Mouse (Mus musculus) testis, adult 2 months (tissue): ENCODE results near the gene Lrrc40. TPM values are rescaled to one million over a fixed set of nuclear protein-coding genes. Genes with fewer than 3 reads are reported as not detected.

Experiments
- H3K27ac ChIP-seq: fragments of 200-500 bp; 2 replicates; pipeline ENCODE4 v1.5.1; 2012; ENCODE audit warnings: low read depth, low read length; ENCODE audit not compliant: control insufficient read depth, insufficient read depth
- H3K27me3 ChIP-seq: fragments of 200-500 bp; 2 replicates; pipeline ENCODE4 v1.6.1; 2012; ENCODE audit warnings: mild to moderate bottlenecking, low read length, moderate library complexity; ENCODE audit not compliant: control insufficient read depth, insufficient read depth
- H3K36me3 ChIP-seq: fragments of 200-500 bp; 2 replicates; pipeline ENCODE4 v1.6.1; 2012; ENCODE audit warnings: mild to moderate bottlenecking, low read length; ENCODE audit not compliant: control insufficient read depth, insufficient read depth
- H3K4me1 ChIP-seq: fragments of 200-500 bp; 2 replicates; pipeline ENCODE4 v1.6.1; 2012; ENCODE audit warnings: low read length; ENCODE audit not compliant: control insufficient read depth, insufficient read depth
- H3K4me3 ChIP-seq: fragments of 200-500 bp; 2 replicates; pipeline ENCODE4 v1.5.1; 2012; ENCODE audit warnings: low read depth, mild to moderate bottlenecking, low read length, moderate library complexity, mixed read lengths; ENCODE audit not compliant: control insufficient read depth
- CTCF ChIP-seq: fragments of 200-500 bp; IDR thresholded peaks from 2 replicates; pipeline ENCODE4 v1.5.1; 2012; ENCODE audit warnings: low read depth, mild to moderate bottlenecking, inconsistent platforms, low read length, moderate library complexity; ENCODE audit not compliant: control insufficient read depth, insufficient read depth, insufficient replicate concordance
- POLR2A ChIP-seq: fragments of 200-500 bp; IDR thresholded peaks from 2 replicates; pipeline ENCODE4 v1.6.1; 2012; ENCODE audit warnings: low read depth, mild to moderate bottlenecking, inconsistent platforms, low read length, moderate library complexity; ENCODE audit not compliant: control insufficient read depth
- polyA plus RNA-seq: library from polyadenylated mRNA; depleted of rRNA; stranded (reverse); fragments of >200 nt; gene quantifications from 2 replicates; pipeline ENCODE4 v1.2.3, GENCODE M21; 2012

Gene Lrrc40
- polyA plus RNA-seq, 1 experiment: 8.7 TPM

DNA sequence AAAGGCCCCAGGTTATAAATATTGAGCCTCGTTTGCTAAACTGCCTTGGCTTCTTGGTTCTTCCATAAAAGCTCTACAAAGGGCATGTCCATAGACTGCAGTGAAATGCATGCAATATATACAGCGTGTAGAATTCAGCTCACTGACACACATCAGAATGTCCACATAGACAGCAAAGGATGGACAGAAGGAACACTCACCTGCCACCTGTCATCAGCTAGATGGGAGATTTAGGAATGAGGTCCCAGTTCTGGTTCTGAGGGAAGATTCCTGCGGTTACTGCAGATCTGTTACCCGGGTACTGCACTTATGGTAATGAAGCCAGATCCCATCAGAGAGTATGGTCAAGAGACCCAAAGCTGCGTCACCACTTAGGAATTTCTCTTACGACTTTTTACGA, 31.5 kb downstream of the Lrrc40 start:
- H3K4me1 ChIP-seq: no peaks in the 10 kb centered on the region
- no peak overlapping the region for H3K4me3 ChIP-seq
- H3K27me3 ChIP-seq: no peaks in the 10 kb centered on the region
- TF ChIP-seq CTCF: no peak
- TF ChIP-seq POLR2A: no peak
- H3K36me3 ChIP-seq: no peaks in the 10 kb centered on the region; the same call in 1 of the 2 replicates
- no peak overlapping the region for H3K27ac ChIP-seq

DNA sequence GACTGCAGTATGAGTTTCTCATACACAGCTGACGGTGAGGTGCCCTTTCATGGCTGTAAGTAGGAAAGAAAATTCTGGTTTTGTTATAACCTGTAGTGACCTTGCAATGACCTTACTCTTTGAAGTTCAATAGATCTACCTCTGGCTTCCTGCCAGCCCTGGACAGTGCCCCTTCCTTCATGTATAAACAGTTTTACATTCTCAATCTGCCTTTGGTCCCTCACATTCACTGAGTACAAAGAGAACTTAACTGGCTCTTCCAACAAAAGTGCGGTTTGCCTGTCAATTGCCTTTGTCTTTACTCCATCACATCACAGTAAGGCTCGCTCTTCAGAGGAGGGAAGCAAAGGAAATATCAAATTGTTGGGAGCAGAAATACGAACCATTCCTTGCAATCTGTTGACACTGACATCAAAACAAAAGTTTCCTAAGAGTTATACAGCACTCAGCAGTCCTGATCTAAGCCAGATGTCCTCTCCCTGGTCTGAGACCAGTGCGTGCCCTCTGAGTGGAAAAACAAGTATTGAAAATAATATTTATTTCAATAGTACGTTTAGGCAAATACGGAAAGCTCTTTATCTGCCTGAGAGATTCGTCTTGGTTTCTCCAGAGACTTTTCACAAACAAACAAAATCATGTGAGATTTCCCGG, 32.3 kb downstream of the Lrrc40 start:
- H3K27me3 ChIP-seq: no peaks in the 10 kb centered on the region
- no peaks in the 10 kb centered on the region; the same call in 1 of the 2 replicates for H3K36me3 ChIP-seq
- H3K27ac ChIP-seq: no peak overlapping the region
- H3K4me3 ChIP-seq: no peak overlapping the region
- TF ChIP-seq POLR2A: no peak
- TF ChIP-seq CTCF: no peak
- no peaks in the 10 kb centered on the region for H3K4me1 ChIP-seq

DNA sequence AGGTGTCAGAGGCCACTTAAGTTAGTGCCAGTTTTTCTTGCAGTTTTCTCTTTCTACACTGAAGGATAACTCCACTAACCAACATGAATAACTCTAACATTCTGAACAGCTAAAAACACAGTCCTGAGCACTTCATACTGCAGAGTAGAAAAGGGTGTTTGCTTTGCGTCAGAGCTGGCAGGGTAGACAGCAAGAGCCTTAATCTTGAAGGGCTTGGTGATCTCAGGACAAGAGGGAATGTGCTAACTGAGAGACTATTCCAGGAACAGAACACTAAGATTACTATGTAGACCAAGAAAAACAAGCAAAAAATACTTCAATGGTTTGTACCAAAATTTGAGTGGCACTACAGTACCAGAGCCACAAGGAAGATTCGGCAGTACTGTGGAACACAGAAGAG, 38.5 kb downstream of the Lrrc40 start:
- TF ChIP-seq POLR2A: no peak
- TF ChIP-seq CTCF: no peak
- no peak overlapping the region for H3K4me3 ChIP-seq

DNA sequence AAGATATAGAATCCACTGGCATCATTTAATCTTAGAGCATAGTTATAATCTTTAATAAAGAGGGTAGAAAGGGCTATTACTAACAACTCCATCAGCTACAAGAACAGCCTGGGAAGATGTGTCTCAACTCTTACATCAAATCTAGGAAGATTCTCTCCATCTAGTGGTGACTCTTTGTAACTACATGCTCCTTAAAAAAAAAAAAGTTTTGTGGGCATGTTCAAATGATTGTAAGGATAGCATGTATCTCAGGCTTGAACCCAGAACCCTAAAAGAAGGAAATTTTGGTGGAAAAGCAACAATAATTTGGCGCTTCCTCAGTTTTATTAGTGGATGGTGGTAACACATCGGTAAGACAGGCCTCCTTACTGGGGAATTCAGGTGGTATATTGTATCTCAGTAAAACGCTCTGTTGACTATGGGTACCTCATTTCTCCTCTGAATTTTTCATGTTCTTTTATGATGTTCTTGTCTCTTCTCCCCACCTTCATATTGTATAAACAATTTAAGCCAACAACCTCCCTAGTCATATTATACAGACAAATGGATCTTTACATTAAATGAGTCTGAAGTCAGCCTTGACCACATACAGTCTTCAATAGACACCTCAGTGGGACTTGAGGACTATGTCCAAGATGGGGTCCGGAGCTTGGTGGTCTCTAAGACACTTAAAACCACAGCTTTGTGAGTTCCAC, 40.4 kb downstream of the Lrrc40 start:
- Histone ChIP-seq H3K4me1 (no peaks in the 10 kb centered on the region), H3K36me3 (no peaks in the 10 kb centered on the region), H3K4me3 (no peak overlapping the region), H3K27ac (no peak overlapping the region), H3K27me3 (no peaks in the 10 kb centered on the region)
- TF ChIP-seq CTCF: no peak; the same call in 1 of the 2 replicates
- no peak for TF ChIP-seq POLR2A

More for the DNA sequence above, 38.5 kb downstream of the Lrrc40 start:
- Histone ChIP-seq H3K27ac (no peak overlapping the region), H3K4me1 (no peaks in the 10 kb centered on the region), H3K36me3 (no peaks in the 10 kb centered on the region), H3K27me3 (no peaks in the 10 kb centered on the region)

DNA sequence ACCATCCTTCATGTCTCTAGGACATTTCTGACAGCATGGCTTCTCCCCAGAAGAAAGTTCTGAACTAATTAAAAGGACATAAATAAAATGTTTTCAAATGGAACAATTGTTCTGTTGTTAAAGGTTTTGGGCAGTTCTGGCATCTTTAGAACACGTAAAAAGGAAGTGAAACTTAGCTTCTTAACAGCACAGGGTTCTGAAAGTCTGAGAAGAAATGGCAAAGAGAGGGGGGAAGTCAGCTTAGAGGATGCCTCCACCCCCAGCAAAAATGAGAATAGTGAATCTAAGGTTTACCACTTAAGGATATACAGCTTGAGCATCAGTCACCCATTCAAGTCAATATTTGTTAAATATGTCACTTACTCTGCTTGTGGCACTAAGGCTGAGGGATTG, 40.9 kb downstream of the Lrrc40 start:
- TF ChIP-seq CTCF (no peak), POLR2A (no peak)
- Histone ChIP-seq H3K27ac (no peak overlapping the region), H3K4me3 (no peak overlapping the region)

DNA sequence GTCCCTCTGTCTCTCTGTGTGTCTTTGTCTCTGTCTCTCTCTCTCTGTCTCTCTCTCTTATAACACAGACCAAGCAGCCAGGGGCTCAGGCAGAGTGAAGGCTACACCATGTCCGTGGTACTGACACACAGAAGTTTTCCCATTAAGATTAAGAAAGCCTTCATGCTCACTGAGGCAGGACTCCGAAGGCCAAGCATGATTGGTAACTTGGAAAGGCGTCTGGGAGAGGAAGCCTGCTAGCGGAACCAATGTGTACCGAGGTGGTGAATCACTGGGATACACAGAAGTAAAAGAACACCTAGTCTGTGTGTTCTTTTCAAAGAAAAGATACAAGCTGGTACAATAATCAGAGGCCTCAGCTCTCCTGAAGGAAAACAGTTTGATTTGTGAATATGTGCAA, 41.4 kb downstream of the Lrrc40 start:
- Histone ChIP-seq H3K27me3 (no peaks in the 10 kb centered on the region), H3K36me3 (no peaks in the 10 kb centered on the region), H3K4me1 (no peaks in the 10 kb centered on the region), H3K4me3 (no peak overlapping the region), H3K27ac (no peak overlapping the region)
- TF ChIP-seq POLR2A: no peak
- TF ChIP-seq CTCF: no peak

More for the DNA sequence above, 40.9 kb downstream of the Lrrc40 start:
- no peaks in the 10 kb centered on the region for H3K36me3 ChIP-seq
- H3K4me1 ChIP-seq: no peaks in the 10 kb centered on the region
- H3K27me3 ChIP-seq: no peaks in the 10 kb centered on the region

DNA sequence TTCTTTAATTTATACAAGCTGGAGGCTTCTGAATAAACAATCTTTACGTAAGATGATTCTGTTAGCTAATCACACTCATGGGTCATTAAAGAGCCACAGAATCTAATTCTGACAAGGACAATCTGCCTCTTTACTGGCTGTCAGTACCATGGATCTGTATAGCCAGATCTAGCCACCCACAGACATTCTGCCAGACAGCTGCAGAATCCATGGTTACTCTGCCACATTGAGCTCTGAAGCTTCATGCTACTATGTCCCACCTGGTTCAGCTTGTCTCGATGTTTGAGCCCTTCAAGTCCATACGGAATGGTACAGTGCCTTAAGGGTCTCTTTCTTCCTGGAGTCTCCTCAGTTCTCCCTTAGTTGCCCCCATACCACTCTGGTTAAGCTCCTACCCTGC, 55.1 kb downstream of the Lrrc40 start:
- no peak overlapping the region for H3K27ac ChIP-seq
- no peaks in the 10 kb centered on the region for H3K27me3 ChIP-seq
- H3K36me3 ChIP-seq: no peaks in the 10 kb centered on the region
- no peaks in the 10 kb centered on the region for H3K4me1 ChIP-seq
- H3K4me3 ChIP-seq: no peak overlapping the region
- no peak for TF ChIP-seq POLR2A
- TF ChIP-seq CTCF: no peak
